Mouse (Mus musculus): ENCODE results near the gene Slc17a5. TPM values are rescaled to one million over a fixed set of nuclear protein-coding genes. Genes with fewer than 3 reads are reported as not detected.

The Slc17a5 gene
- polyA plus RNA-seq, 1 experiment from 2014 or later: 10.2 TPM

Other genes with a start within 250 kb of the Slc17a5 start
- not detected in 2 replicates for gene Gsta2, start 232.3 kb downstream of the Slc17a5 start, polyA plus RNA-seq (2014; fragmentation: Nextera tagmentation; extraction: Ambion mirVana)
- gene Dppa5a, start 219.9 kb downstream of the Slc17a5 start, polyA plus RNA-seq (2014; fragmentation: Nextera tagmentation; extraction: Ambion mirVana): 2.1 and 2.8 TPM in 2 replicates
- 5.6 and 7.3 TPM in 2 replicates for gene Ooep, start 209.3 kb downstream of the Slc17a5 start, polyA plus RNA-seq (2014; fragmentation: Nextera tagmentation; extraction: Ambion mirVana)
- 0.08 TPM in 1 of 2 replicates, not detected in the other for gene Ddx43, start 192.3 kb downstream of the Slc17a5 start, polyA plus RNA-seq (2014; fragmentation: Nextera tagmentation; extraction: Ambion mirVana)
- gene Cgas, start 144.8 kb downstream of the Slc17a5 start, polyA plus RNA-seq (2014; fragmentation: Nextera tagmentation; extraction: Ambion mirVana): 0.50 and 0.51 TPM in 2 replicates
- gene Mto1, start 139.8 kb downstream of the Slc17a5 start, polyA plus RNA-seq (2014; fragmentation: Nextera tagmentation; extraction: Ambion mirVana): 23.0 and 25.5 TPM in 2 replicates
- gene Gm17324, start 139.3 kb downstream of the Slc17a5 start, polyA plus RNA-seq (2014; fragmentation: Nextera tagmentation; extraction: Ambion mirVana): 0.52 and 0.56 TPM in 2 replicates
- gene Eef1a1, start 98.9 kb downstream of the Slc17a5 start, polyA plus RNA-seq (2014; fragmentation: Nextera tagmentation; extraction: Ambion mirVana): 4,517 and 5,265 TPM in 2 replicates
- gene Cd109, start 27.5 kb upstream of the Slc17a5 start, polyA plus RNA-seq (2014; fragmentation: Nextera tagmentation; extraction: Ambion mirVana): 1.5 and 2.1 TPM in 2 replicates